Mouse (Mus musculus): ENCODE results near the gene Prim2. TPM values are rescaled to one million over a fixed set of nuclear protein-coding genes. Genes with fewer than 3 reads are reported as not detected.
"Not testable (repeated sequence)": the region's sequence is repeated elsewhere in the genome, so short reads cannot be mapped to it uniquely, and the experiment has no call there.

Prim2 gene
- polyA plus RNA-seq, 1 experiment from 2014 or later: 33.5 TPM

DNA sequence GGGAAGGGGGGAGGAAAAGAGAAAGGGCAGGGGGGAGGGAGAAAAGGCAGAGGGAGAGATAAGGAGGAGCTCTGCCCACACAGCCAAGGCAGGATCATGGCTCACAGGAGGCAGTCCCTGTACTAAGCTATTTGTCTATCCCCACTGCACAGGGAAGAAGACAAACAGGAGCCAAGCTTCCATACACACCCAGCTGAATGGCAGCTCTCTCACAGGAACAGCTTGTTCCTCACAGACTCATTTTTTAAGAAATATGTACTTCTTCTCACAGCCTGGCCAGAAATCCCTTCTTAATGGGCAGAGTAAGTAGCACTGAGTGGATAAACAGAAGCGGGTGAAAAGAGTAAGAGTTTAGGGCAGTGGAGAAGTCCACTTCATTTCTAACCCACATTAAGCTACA lies 23.9 kb downstream of the Prim2 start:
- ATAC-seq: peak; percentile 71
- Histone ChIP-seq H3K27me3 (replicated peaks; ENCODE audit: control insufficient read depth, insufficient read depth, low read length) (no peaks in the 10 kb centered on the region), H3K36me3 (ENCODE audit: control insufficient read depth, insufficient read depth) (no peaks in the 10 kb centered on the region), H3K4me1 (replicated peaks; ENCODE audit: control insufficient read depth, insufficient read depth, low read length) (peaks cover 6% of the 10 kb centered on the region; the same call in 1 of the 2 replicates), H3K27ac (ENCODE audit: low read length) (peak overlapping the region; percentile 69), H3K4me2 (ENCODE audit: low read length) (no peak overlapping the region), H3K9ac (replicated peaks; ENCODE audit: low read depth, low read length) (no peak overlapping the region), H3K4me3 (replicated peaks; ENCODE audit: low read length) (no peak overlapping the region), H3K9me3 (ENCODE audit: control insufficient read depth, low read length) (no peaks in the 10 kb centered on the region)
- 72% methylated on average over 1 of the region's 1 CpGs for WGBS

DNA sequence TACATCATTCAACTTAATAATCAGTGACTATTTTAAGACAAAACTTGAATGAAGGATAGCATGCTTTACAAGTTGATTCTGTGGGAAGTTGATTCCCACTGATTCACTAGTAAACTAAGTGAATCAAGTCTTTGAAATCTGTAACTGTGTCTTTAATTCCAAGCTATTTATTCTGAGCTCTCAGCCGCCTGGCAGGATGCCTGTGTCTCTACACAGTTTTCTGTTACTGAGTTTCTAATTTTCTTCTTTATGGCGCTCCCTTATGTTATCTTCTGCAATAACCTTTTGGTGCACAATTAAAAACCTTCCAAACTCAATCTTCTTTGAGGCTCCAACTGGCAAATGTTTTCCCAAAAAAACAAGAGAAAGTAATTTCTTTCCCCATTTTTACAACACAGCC lies 28.5 kb downstream of the Prim2 start:
- ATAC-seq: no peak
- Histone ChIP-seq H3K4me1 (replicated peaks; ENCODE audit: control insufficient read depth, insufficient read depth, low read length) (peaks cover 3% of the 10 kb centered on the region; the same call in 1 of the 2 replicates), H3K27ac (ENCODE audit: low read length) (no peak overlapping the region), H3K36me3 (ENCODE audit: control insufficient read depth, insufficient read depth) (no peaks in the 10 kb centered on the region; the same call in 1 of the 2 replicates), H3K9me3 (ENCODE audit: control insufficient read depth, low read length) (no peaks in the 10 kb centered on the region), H3K9ac (replicated peaks; ENCODE audit: low read depth, low read length) (no peak overlapping the region), H3K27me3 (replicated peaks; ENCODE audit: control insufficient read depth, insufficient read depth, low read length) (no peaks in the 10 kb centered on the region), H3K4me3 (replicated peaks; ENCODE audit: low read length) (no peak overlapping the region), H3K4me2 (ENCODE audit: low read length) (no peak overlapping the region)
- whole genome bisulfite sequencing: 59% methylated on average over 2 of the region's 2 CpGs

DNA sequence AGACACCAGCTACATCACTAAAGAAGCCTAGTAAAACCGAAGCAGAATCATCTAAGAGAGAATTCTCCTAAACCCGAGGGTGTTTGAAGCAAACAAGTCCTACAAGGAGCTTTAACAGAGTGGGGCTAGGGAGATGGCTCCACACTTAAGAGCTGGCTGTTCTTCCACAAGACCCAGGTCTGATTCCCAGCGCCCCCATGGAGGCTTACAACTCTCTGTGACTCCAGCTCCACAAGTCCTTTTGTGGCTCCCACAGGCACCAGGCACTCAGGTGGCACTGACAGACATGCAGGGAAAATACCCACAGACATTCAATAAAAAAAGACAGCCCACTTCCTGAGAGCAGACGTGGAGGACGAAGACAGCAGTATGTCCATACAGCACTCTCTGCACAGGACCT lies 29.5 kb downstream of the Prim2 start:
- H3K36me3 ChIP-seq (ENCODE audit: control insufficient read depth, insufficient read depth): no peaks in the 10 kb centered on the region; the same call in 1 of the 2 replicates
- H3K9ac ChIP-seq (replicated peaks; ENCODE audit: low read depth, low read length): no peak overlapping the region
- no peak for ATAC-seq
- no peak overlapping the region for H3K4me2 ChIP-seq (ENCODE audit: low read length)
- no peaks in the 10 kb centered on the region for H3K27me3 ChIP-seq (replicated peaks; ENCODE audit: control insufficient read depth, insufficient read depth, low read length)
- no peak overlapping the region for H3K27ac ChIP-seq (ENCODE audit: low read length)
- H3K9me3 ChIP-seq (ENCODE audit: control insufficient read depth, low read length): no peaks in the 10 kb centered on the region
- H3K4me3 ChIP-seq (replicated peaks; ENCODE audit: low read length): no peak overlapping the region
- no peaks in the 10 kb centered on the region for H3K4me1 ChIP-seq (replicated peaks; ENCODE audit: control insufficient read depth, insufficient read depth, low read length)
- WGBS: 94% methylated on average over 5 of the region's 5 CpGs

DNA sequence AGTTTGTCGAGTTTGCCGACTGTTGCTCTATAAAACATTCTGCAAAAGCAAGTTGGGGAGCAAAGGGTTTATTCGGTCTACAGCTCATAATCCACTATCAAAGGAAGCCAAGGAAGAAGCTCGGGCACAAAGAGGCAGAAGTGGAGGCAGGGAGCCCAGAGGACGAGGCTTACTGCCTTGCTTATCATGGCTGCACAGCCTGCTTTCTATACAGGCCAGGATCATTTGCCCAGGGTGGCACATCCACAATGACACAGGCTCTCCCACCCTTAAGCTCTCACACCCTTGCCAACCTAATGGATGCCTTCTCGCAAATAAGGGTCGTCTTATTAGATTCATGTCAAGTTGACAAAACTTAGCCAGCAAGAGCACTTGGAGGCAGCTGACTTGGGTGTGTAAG lies 30.4 kb downstream of the Prim2 start:
- no peak for ATAC-seq
- Histone ChIP-seq H3K27me3 (replicated peaks; ENCODE audit: control insufficient read depth, insufficient read depth, low read length) (no peaks in the 10 kb centered on the region), H3K36me3 (ENCODE audit: control insufficient read depth, insufficient read depth) (no peaks in the 10 kb centered on the region; the same call in 1 of the 2 replicates), H3K9me3 (ENCODE audit: control insufficient read depth, low read length) (no peaks in the 10 kb centered on the region), H3K4me2 (ENCODE audit: low read length) (no peak overlapping the region), H3K4me1 (replicated peaks; ENCODE audit: control insufficient read depth, insufficient read depth, low read length) (no peaks in the 10 kb centered on the region), H3K4me3 (replicated peaks; ENCODE audit: low read length) (no peak overlapping the region), H3K9ac (replicated peaks; ENCODE audit: low read depth, low read length) (no peak overlapping the region), H3K27ac (ENCODE audit: low read length) (no peak overlapping the region)
- WGBS: 90% methylated on average over 7 of the region's 7 CpGs

DNA sequence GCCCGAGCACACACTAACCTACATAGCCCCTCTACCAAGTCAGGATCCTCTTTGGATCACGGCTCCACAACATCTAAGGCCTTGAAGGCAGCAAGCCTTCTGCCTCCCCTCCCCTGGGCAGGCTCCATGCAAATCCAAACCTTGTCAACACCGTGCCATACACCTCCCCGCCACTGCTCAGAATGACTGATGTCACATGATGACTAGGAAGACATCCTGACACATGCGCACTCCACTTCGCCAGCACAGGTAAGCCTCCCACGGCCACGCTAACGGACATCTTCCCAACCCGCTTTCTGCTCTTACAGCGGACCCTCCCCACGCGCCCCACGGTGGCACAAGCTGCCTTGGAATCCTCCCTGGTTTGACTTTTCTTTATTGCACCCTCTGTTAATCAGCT lies 31.8 kb downstream of the Prim2 start:
- 96% methylated on average over 14 of the region's 14 CpGs for WGBS
- Histone ChIP-seq H3K4me2 (ENCODE audit: low read length) (no peak overlapping the region), H3K27me3 (replicated peaks; ENCODE audit: control insufficient read depth, insufficient read depth, low read length) (no peaks in the 10 kb centered on the region), H3K4me3 (replicated peaks; ENCODE audit: low read length) (no peak overlapping the region), H3K9me3 (ENCODE audit: control insufficient read depth, low read length) (no peaks in the 10 kb centered on the region), H3K27ac (ENCODE audit: low read length) (no peak overlapping the region), H3K9ac (replicated peaks; ENCODE audit: low read depth, low read length) (no peak overlapping the region), H3K4me1 (replicated peaks; ENCODE audit: control insufficient read depth, insufficient read depth, low read length) (no peaks in the 10 kb centered on the region), H3K36me3 (ENCODE audit: control insufficient read depth, insufficient read depth) (no peaks in the 10 kb centered on the region; the same call in 1 of the 2 replicates)
- no peak for ATAC-seq

DNA sequence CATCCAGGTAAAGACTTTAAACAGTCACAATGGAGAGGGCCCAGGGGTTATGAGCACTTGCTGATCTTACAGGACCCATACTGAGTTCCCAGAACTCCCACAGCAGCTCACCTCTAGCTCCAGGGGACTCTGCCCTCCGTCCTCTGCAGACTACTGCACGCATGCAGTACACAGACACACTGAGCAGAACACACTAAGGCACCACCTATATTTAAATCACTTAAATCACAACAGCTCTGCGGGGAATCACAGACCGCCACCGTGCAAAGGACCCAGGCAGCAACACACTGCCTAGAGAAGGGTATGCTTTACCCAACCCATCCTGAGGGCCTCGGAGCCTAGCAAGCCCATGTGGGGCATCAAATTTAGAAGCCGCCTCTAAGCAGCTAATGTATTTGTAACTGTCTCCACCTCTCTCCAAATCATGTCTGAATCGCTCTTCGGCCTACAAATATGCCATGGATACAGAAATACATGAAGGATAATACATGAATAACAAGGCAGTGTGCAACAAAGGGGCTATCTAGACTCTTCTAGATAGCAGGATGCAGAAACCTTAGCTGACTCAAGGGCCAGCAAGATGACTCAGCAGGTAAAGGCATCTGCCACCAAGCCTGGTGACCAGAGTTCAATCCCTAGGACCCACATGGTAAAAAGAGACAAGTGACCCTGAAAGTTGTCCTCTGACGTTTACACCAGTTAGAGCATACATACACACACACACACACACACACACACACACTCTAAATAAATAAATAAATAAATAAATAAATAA lies 33.0 kb downstream of the Prim2 start:
- Histone ChIP-seq H3K4me2 (ENCODE audit: low read length) (no peak overlapping the region), H3K27me3 (replicated peaks; ENCODE audit: control insufficient read depth, insufficient read depth, low read length) (no peaks in the 10 kb centered on the region), H3K9me3 (ENCODE audit: control insufficient read depth, low read length) (no peaks in the 10 kb centered on the region), H3K9ac (replicated peaks; ENCODE audit: low read depth, low read length) (no peak overlapping the region), H3K27ac (ENCODE audit: low read length) (no peak overlapping the region), H3K36me3 (ENCODE audit: control insufficient read depth, insufficient read depth) (peaks cover 3% of the 10 kb centered on the region), H3K4me3 (replicated peaks; ENCODE audit: low read length) (no peak overlapping the region), H3K4me1 (replicated peaks; ENCODE audit: control insufficient read depth, insufficient read depth, low read length) (no peaks in the 10 kb centered on the region)
- WGBS: 86% methylated on average over 10 of the region's 10 CpGs
- ATAC-seq: no peak

DNA sequence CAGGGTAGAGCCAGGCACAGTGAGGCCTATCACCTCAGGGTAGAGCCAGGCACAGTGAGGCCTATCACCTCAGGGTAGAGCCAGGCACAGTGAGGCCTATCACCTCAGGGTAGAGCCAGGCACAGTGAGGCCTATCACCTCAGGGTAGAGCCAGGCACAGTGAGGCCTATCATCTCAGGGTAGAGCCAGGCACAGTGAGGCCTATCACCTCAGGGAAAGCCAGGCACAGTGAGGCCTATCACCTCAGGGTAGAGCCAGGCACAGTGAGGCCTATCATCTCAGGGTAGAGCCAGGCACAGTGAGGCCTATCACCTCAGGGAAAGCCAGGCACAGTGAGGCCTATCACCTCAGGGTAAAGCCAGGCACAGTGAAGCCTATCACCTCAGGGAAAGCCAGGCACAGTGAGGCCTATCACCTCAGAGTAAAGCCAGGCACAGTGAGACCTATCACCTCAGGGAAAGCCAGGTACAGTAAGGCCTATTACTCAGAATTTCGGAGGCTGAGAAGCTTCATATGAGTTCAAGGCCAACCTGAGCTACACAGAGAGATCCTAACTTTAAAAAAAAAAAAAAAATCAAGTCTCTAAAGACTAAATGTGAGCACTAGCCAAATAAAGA lies 38.5 kb downstream of the Prim2 start:
- 96% methylated on average over 1 of the region's 1 CpGs for WGBS
- not testable (repeated sequence) for H3K4me3 ChIP-seq (replicated peaks; ENCODE audit: low read length); H3K27me3 ChIP-seq (replicated peaks; ENCODE audit: control insufficient read depth, insufficient read depth, low read length); H3K4me1 ChIP-seq (replicated peaks; ENCODE audit: control insufficient read depth, insufficient read depth, low read length); H3K9ac ChIP-seq (replicated peaks; ENCODE audit: low read depth, low read length); H3K27ac ChIP-seq (ENCODE audit: low read length); H3K9me3 ChIP-seq (ENCODE audit: control insufficient read depth, low read length); H3K4me2 ChIP-seq (ENCODE audit: low read length); H3K36me3 ChIP-seq (ENCODE audit: control insufficient read depth, insufficient read depth); ATAC-seq

DNA sequence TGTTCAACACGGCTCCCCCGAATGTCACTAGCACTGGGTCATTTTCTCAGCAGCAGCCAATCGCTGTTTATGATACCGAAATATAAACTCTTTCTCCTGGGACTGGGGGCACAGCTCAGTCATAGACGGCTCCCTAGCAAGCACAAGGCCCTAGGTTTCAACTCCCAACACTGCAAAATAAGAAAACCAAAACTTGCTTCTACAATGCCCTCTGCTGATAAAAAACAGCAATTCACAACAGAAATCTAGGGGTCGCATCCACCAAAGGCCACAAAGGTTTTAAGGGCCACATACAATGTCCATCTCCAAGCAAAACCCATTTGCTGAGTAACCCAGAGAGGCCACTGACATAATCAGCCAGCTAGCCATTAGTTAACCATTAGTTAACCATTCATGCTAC lies 41.8 kb downstream of the Prim2 start:
- no peak overlapping the region for H3K27ac ChIP-seq (ENCODE audit: low read length)
- 90% methylated on average over 6 of the region's 6 CpGs for WGBS
- H3K27me3 ChIP-seq (replicated peaks; ENCODE audit: control insufficient read depth, insufficient read depth, low read length): no peaks in the 10 kb centered on the region
- H3K4me1 ChIP-seq (replicated peaks; ENCODE audit: control insufficient read depth, insufficient read depth, low read length): no peaks in the 10 kb centered on the region
- H3K9me3 ChIP-seq (ENCODE audit: control insufficient read depth, low read length): no peaks in the 10 kb centered on the region
- no peak for ATAC-seq
- peaks cover 3% of the 10 kb centered on the region; the same call in 1 of the 2 replicates for H3K36me3 ChIP-seq (ENCODE audit: control insufficient read depth, insufficient read depth)
- H3K4me3 ChIP-seq (replicated peaks; ENCODE audit: low read length): no peak overlapping the region
- H3K9ac ChIP-seq (replicated peaks; ENCODE audit: low read depth, low read length): no peak overlapping the region
- no peak overlapping the region for H3K4me2 ChIP-seq (ENCODE audit: low read length)

DNA sequence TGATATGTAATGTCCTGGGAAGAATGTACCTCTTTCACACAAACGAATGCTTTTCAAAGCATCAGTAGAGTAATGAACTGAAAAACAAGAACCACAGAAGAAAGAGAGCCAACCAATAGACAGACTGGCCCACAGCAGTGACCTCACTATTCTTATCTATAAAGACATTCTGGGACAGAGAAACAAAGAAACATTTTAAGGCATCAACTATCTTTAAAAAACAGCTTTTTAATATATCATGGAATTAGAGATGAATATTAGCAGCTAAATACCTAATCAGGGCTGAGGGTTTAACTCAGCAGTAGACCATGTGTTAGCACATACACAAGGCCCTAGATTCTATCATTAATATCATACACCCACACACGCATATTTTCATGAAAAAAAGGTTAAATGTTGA lies 42.5 kb downstream of the Prim2 start:
- WGBS: 91% methylated on average over 2 of the region's 2 CpGs
- Histone ChIP-seq H3K9me3 (ENCODE audit: control insufficient read depth, low read length) (no peaks in the 10 kb centered on the region), H3K4me1 (replicated peaks; ENCODE audit: control insufficient read depth, insufficient read depth, low read length) (no peaks in the 10 kb centered on the region), H3K4me2 (ENCODE audit: low read length) (no peak overlapping the region), H3K36me3 (ENCODE audit: control insufficient read depth, insufficient read depth) (no peaks in the 10 kb centered on the region), H3K27me3 (replicated peaks; ENCODE audit: control insufficient read depth, insufficient read depth, low read length) (no peaks in the 10 kb centered on the region), H3K9ac (replicated peaks; ENCODE audit: low read depth, low read length) (no peak overlapping the region), H3K4me3 (replicated peaks; ENCODE audit: low read length) (no peak overlapping the region), H3K27ac (ENCODE audit: low read length) (no peak overlapping the region)
- ATAC-seq: no peak

All from forebrain, embryonic 16.5 days (tissue).